Mouse (Mus musculus): ENCODE measurements around the gene Ptrh1. TPM values are rescaled to one million over a fixed set of nuclear protein-coding genes. Genes with fewer than 3 reads are reported as not detected.

The Ptrh1 gene
- polyA plus RNA-seq, 1 experiment from 2014 or later = 5.2 TPM

GRCm38 (mm10) chr2:32798251-32798962 lies 22.8 kb downstream of the Ptrh1 start:
- H3K36me3 ChIP-seq = peaks cover 90% of the 10 kb centered on the region
- 0 out of 2 replicates have a peak, but pooled peaks have one; percentile 19 for ATAC-seq (ENCODE audit: insufficient number of reproducible peaks, low FRiP score)
- WGBS = 33% methylated on average over 10 of the region's 10 CpGs
- H3K9ac ChIP-seq = 0 out of 2 replicates have a peak overlapping the region, but pooled peaks have one; percentile 15
- peak overlapping the region; percentile 63 for H3K27ac ChIP-seq (ENCODE audit: poor library complexity, severe bottlenecking)
- H3K4me3 ChIP-seq = no peak overlapping the region
- peaks cover 22% of the 10 kb centered on the region for H3K4me1 ChIP-seq (replicated peaks)
- no peaks in the 10 kb centered on the region for H3K9me3 ChIP-seq (replicated peaks)
- no peaks in the 10 kb centered on the region for H3K27me3 ChIP-seq (replicated peaks)
- H3K4me2 ChIP-seq = no peak overlapping the region

DNA sequence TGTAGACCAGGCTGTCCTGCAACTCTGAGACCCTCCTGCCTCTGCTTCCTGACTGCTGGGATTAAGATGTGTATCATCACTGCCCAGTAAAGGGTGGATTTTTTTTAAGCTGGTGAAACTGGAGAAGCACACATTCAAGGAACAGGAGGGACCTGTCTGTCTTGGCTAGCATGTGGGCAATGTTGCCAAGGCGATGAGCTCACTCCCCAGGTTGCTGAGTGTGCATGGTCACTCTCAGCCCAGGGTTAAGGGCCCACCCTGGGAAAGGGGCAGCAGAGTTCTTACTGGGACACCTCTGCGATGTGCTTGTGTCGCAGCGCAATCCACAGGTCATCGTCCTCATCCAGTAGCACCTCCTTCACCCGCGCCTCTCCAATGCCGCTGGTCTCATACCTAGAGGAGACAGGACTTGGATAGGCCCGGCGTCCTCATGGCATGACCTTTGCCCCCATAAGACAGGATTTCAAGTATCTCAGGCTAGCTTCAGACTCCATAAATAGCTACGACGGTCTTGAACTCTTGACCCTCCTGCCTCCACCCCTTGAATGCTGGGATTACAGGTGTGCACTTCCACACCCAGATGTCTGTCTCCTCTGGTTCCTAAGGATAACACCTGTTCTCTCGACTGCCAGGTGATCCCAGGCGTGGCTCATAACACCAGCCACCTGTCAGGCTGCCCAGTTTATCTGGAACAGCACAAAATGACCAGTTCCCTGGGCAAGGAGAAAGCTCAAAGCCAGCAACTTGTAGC lies 33.4 kb downstream of the Ptrh1 start:
- ATAC-seq (ENCODE audit: insufficient number of reproducible peaks, low FRiP score) = no peak
- H3K9ac ChIP-seq = no peak overlapping the region
- 86% methylated on average over 14 of the region's 14 CpGs for WGBS
- no peaks in the 10 kb centered on the region for H3K4me1 ChIP-seq (replicated peaks)
- H3K36me3 ChIP-seq = peaks cover 79% of the 10 kb centered on the region
- H3K27ac ChIP-seq (ENCODE audit: poor library complexity, severe bottlenecking) = no peak overlapping the region
- no peaks in the 10 kb centered on the region for H3K27me3 ChIP-seq (replicated peaks)
- no peak overlapping the region for H3K4me3 ChIP-seq
- no peaks in the 10 kb centered on the region for H3K9me3 ChIP-seq (replicated peaks)
- H3K4me2 ChIP-seq = no peak overlapping the region

DNA sequence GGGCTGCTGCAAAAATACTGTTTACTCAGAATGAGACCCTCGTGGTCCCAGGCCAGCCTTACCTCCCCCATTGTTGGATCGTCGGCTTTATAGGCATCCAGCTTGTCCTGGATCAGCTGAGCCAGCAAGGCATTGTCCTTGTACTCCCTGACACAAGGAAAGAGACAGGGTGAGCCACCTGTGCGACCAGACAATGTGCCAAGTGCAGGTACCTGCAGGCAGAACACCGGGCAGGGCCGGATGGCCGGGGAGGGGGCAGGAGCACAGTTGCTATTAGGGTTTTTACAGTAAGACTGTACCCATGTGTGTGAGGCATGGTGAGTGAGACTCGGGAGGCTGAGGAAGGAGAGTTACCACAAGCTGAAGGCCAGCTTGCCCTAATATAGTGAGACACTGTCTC lies 36.4 kb downstream of the Ptrh1 start:
- Histone ChIP-seq H3K9ac (no peak overlapping the region), H3K27ac (ENCODE audit: poor library complexity, severe bottlenecking) (no peak overlapping the region), H3K4me3 (no peak overlapping the region), H3K36me3 (peaks cover 73% of the 10 kb centered on the region), H3K27me3 (replicated peaks) (no peaks in the 10 kb centered on the region), H3K4me2 (no peak overlapping the region), H3K4me1 (replicated peaks) (0 out of 2 replicates have a peak, but pooled peaks cover 2% of the 10 kb centered on the region), H3K9me3 (replicated peaks) (no peaks in the 10 kb centered on the region)
- ATAC-seq (ENCODE audit: insufficient number of reproducible peaks, low FRiP score) = no peak
- WGBS = 83% methylated on average over 8 of the region's 8 CpGs

DNA sequence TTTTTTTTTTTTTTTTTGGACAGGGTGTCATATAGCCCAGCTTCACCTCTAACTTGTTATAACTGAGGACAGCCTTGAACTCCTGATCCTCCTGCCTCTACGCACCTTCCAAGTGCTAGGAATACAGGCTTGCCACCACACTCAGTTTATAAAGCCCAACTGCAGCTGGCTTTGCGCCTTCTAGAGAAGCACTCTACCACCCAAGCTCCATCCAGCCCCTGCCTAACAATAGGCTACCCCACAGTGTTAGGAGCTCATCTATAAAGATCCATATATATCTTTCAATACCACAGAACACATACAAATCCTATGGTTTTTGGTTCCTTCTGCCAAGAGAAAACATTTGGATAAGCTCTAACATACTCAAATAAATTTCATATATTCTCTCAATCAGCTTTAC lies 40.9 kb downstream of the Ptrh1 start:
- no peak overlapping the region for H3K4me2 ChIP-seq
- no peak for ATAC-seq (ENCODE audit: insufficient number of reproducible peaks, low FRiP score)
- no peak overlapping the region for H3K4me3 ChIP-seq
- WGBS = 92% methylated on average over 2 of the region's 2 CpGs
- no peak overlapping the region for H3K9ac ChIP-seq
- no peaks in the 10 kb centered on the region for H3K9me3 ChIP-seq (replicated peaks)
- H3K27ac ChIP-seq (ENCODE audit: poor library complexity, severe bottlenecking) = no peak overlapping the region
- H3K36me3 ChIP-seq = peaks cover 54% of the 10 kb centered on the region
- H3K27me3 ChIP-seq (replicated peaks) = no peaks in the 10 kb centered on the region
- peaks cover 7% of the 10 kb centered on the region for H3K4me1 ChIP-seq (replicated peaks)

DNA sequence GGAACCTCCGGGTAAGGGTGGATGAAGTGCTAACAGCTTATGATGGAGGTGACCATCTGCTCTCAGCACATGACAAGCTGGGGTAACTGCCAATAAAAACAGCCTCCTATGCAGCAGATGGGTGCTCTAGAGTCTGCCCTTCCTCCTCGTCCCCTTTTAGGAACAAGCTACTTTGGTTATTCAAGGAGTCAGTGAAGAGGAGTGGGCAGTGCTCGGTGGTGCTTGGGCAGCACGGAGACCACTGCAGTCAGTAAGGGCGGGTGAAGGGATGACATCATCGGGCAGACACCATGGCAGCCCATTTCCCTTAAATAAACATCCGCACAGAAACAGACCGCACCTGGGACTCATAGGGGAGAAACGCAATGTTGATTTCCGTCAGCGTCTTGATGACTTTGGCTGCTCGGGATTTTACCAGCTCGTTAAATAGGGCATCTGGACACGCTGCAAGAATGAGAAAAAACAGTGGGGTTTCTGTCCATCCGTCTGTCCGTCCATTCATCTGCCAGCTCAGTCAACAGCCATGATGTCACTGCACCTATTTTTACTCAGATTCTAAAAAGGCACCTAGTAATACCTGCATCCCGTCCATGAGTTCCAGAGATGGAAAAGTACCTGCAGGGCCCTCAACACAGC lies 41.5 kb downstream of the Ptrh1 start:
- H3K9me3 ChIP-seq (replicated peaks) = no peaks in the 10 kb centered on the region
- no peak for ATAC-seq (ENCODE audit: insufficient number of reproducible peaks, low FRiP score)
- H3K9ac ChIP-seq = no peak overlapping the region
- no peak overlapping the region for H3K4me2 ChIP-seq
- peaks cover 51% of the 10 kb centered on the region for H3K36me3 ChIP-seq
- no peaks in the 10 kb centered on the region for H3K27me3 ChIP-seq (replicated peaks)
- H3K4me3 ChIP-seq = no peak overlapping the region
- H3K4me1 ChIP-seq (replicated peaks) = peaks cover 7% of the 10 kb centered on the region
- 65% methylated on average over 17 of the region's 17 CpGs for WGBS
- H3K27ac ChIP-seq (ENCODE audit: poor library complexity, severe bottlenecking) = no peak overlapping the region

DNA sequence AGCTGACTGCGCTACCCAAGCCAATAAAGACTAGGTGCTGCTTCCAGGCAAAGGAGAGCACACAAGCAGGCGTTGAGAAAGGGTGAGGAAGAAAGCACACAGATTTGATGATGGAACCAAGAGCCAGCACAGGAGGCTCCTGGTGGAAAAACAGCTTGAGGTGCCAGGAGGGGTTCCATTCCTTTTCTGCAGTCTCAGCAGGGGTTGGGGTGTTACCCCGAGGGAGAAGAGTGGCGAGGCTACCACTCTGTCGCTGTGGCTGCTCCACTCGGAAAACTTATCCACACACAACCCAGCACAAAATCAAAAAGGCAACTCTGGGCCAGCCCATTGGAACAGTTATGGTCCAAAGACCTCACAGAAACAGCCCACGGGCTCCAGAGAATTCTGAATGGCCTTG lies 42.0 kb downstream of the Ptrh1 start:
- ATAC-seq (ENCODE audit: insufficient number of reproducible peaks, low FRiP score) = no peak
- WGBS = 65% methylated on average over 7 of the region's 7 CpGs
- no peak overlapping the region for H3K4me3 ChIP-seq
- no peak overlapping the region for H3K4me2 ChIP-seq
- no peak overlapping the region for H3K27ac ChIP-seq (ENCODE audit: poor library complexity, severe bottlenecking)
- H3K4me1 ChIP-seq (replicated peaks) = peaks cover 9% of the 10 kb centered on the region
- no peaks in the 10 kb centered on the region for H3K27me3 ChIP-seq (replicated peaks)
- no peak overlapping the region for H3K9ac ChIP-seq
- no peaks in the 10 kb centered on the region for H3K9me3 ChIP-seq (replicated peaks)
- H3K36me3 ChIP-seq = peaks cover 49% of the 10 kb centered on the region

GRCm38 (mm10) chr2:32818208-32818607 lies 42.6 kb downstream of the Ptrh1 start:
- no peak for ATAC-seq (ENCODE audit: insufficient number of reproducible peaks, low FRiP score)
- H3K36me3 ChIP-seq = peaks cover 43% of the 10 kb centered on the region
- no peaks in the 10 kb centered on the region for H3K27me3 ChIP-seq (replicated peaks)
- no peaks in the 10 kb centered on the region for H3K9me3 ChIP-seq (replicated peaks)
- H3K4me1 ChIP-seq (replicated peaks) = peaks cover 15% of the 10 kb centered on the region
- no peak overlapping the region for H3K27ac ChIP-seq (ENCODE audit: poor library complexity, severe bottlenecking)
- H3K4me3 ChIP-seq = no peak overlapping the region
- WGBS = 90% methylated on average over 5 of the region's 5 CpGs
- H3K9ac ChIP-seq = no peak overlapping the region
- no peak overlapping the region for H3K4me2 ChIP-seq

DNA sequence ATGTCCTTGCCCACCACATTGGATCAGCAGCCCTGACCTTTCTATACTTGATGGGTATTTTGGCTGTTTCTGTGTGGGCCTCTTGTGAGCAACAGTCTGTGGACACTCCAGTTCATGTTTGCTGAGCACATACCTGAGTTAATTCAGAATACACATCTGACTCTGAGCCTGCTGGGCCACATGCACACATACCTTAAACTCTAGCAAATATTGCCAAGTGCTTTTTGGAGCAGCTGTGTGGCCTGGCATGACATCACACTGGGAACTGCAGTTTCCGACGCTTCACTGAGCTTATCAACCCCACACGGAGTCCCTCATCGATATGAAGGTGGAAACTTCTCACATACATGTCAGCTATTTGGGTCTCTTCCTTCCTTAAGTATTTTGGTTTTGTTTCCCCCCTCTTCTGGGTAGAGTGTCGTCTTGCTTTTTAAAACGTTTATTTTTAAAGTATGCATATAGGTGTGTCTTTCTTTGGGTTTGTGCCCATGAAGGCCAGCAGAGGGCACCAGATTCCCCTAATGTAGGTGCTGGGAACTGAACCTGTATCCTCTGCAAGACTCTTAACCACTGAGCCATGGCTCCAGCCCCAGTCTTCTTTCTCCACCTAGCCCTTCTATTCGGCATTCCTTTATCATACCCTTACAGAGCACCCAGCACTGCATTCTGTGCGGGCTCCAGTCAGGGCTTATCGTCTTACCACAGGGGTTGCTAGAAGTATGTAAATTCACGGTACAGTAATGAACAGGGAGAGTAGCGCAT lies 45.6 kb downstream of the Ptrh1 start:
- WGBS = 61% methylated on average over 11 of the region's 11 CpGs
- Histone ChIP-seq H3K27ac (ENCODE audit: poor library complexity, severe bottlenecking) (no peak overlapping the region), H3K9me3 (replicated peaks) (no peaks in the 10 kb centered on the region), H3K27me3 (replicated peaks) (no peaks in the 10 kb centered on the region), H3K36me3 (peaks cover 19% of the 10 kb centered on the region), H3K4me3 (no peak overlapping the region), H3K9ac (no peak overlapping the region), H3K4me1 (replicated peaks) (peaks cover 32% of the 10 kb centered on the region), H3K4me2 (no peak overlapping the region)
- no peak for ATAC-seq (ENCODE audit: insufficient number of reproducible peaks, low FRiP score)

DNA sequence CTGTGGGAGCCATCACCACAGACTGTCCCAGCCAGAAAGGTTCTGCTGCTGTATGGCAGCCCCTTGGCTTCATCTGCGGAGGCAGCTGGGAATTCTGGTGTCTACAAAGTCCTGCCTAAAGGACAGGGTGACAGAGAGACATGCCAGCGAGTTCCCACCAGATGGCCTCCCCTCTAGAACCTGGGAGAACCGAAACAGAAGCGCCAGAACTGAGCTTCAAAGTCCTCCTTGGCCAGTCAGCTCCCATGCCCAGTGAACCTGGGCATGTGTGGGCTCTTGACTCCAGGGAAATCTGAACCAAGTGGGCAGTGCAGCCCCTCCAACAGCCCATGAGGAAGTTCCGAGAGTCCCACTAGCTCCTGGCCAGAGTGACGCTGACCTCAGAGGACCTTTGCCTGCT lies 47.1 kb downstream of the Ptrh1 start:
- Histone ChIP-seq H3K27ac (ENCODE audit: poor library complexity, severe bottlenecking) (no peak overlapping the region), H3K4me3 (no peak overlapping the region), H3K9me3 (replicated peaks) (no peaks in the 10 kb centered on the region), H3K4me2 (no peak overlapping the region), H3K9ac (no peak overlapping the region), H3K4me1 (replicated peaks) (peaks cover 32% of the 10 kb centered on the region), H3K27me3 (replicated peaks) (no peaks in the 10 kb centered on the region), H3K36me3 (peaks cover 16% of the 10 kb centered on the region)
- no peak for ATAC-seq (ENCODE audit: insufficient number of reproducible peaks, low FRiP score)
- WGBS = 68% methylated on average over 6 of the region's 6 CpGs

- no peak overlapping the region for H3K27ac ChIP-seq (ENCODE audit: poor library complexity, severe bottlenecking)
- H3K36me3 ChIP-seq = peaks cover 10% of the 10 kb centered on the region
- H3K4me2 ChIP-seq = no peak overlapping the region
- peaks cover 32% of the 10 kb centered on the region for H3K4me1 ChIP-seq (replicated peaks)
- H3K27me3 ChIP-seq (replicated peaks) = no peaks in the 10 kb centered on the region
- 41% methylated on average over 11 of the region's 11 CpGs for WGBS
- H3K9me3 ChIP-seq (replicated peaks) = no peaks in the 10 kb centered on the region
- no peak overlapping the region; the same call in 1 of the 2 replicates for H3K9ac ChIP-seq
- no peak for ATAC-seq (ENCODE audit: insufficient number of reproducible peaks, low FRiP score)
- H3K4me3 ChIP-seq = no peak overlapping the region
Measured at GRCm38 (mm10) chr2:32823153-32823552, 47.6 kb downstream of the Ptrh1 start.

Data from heart, embryonic 12.5 days (tissue).